Mouse (Mus musculus): ENCODE measurements around the gene Fam222b. TPM values are rescaled to one million over a fixed set of nuclear protein-coding genes. Genes with fewer than 3 reads are reported as not detected.

Fam222b gene
- 2.3 and 2.6 TPM in 2 replicates for polyA plus RNA-seq (2012; rRNA removed)

GRCm38 (mm10) chr11:78094504-78095143 is at the start of gene Fam222b:
Gene Fam222b (plus strand): TSS chr11:78094660.

GRCm38 (mm10) chr11:78079961-78080921 is 14.2 kb upstream of the Fam222b start, which contains the start of gene Eral1:
Gene Eral1 (minus strand): TSS chr11:78080383.

GRCm38 (mm10) chr11:78164924-78165760 is 70.7 kb downstream of the Fam222b start, which contains the start of gene Traf4:
Gene Traf4 (minus strand): TSS chr11:78165589.

GRCm38 (mm10) chr11:78176402-78176862 is 82.0 kb downstream of the Fam222b start, which contains the start of the genes Nek8 and Tlcd1:
Gene Nek8 (minus strand): TSS chr11:78176675.
Gene Tlcd1 (plus strand): TSS chr11:78176711.

GRCm38 (mm10) chr11:78182961-78183844 is 88.7 kb downstream of the Fam222b start, which contains the start of gene Rpl23a:
Gene Rpl23a (minus strand): TSS chr11:78183584.

GRCm38 (mm10) chr11:78188331-78189233 is 94.1 kb downstream of the Fam222b start, which contains the start of gene Rab34:
Gene Rab34 (plus strand): TSS chr11:78188430.

GRCm38 (mm10) chr11:78193113-78193512 is 98.7 kb downstream of the Fam222b start, which contains the start of gene Proca1:
Gene Proca1 (plus strand): TSS chr11:78193392.

Other genes starting within 250 kb of the Fam222b start
- 12.8 and 16.4 TPM in 2 replicates for gene Pipox, start 200.6 kb upstream of the Fam222b start, polyA plus RNA-seq (2012; rRNA removed)
- 0.05 TPM in 1 of 2 replicates, not detected in the other for gene Sez6, start 163.9 kb upstream of the Fam222b start, polyA plus RNA-seq (2012; rRNA removed)
- gene Phf12, start 111.9 kb upstream of the Fam222b start, polyA plus RNA-seq (2012; rRNA removed) = 16.6 and 20.0 TPM in 2 replicates
- gene Dhrs13, start 62.4 kb upstream of the Fam222b start, polyA plus RNA-seq (2012; rRNA removed) = 8.1 and 9.3 TPM in 2 replicates
- 15.5 and 16.9 TPM in 2 replicates for gene Flot2, start 56.7 kb upstream of the Fam222b start, polyA plus RNA-seq (2012; rRNA removed)
- gene Eral1, start 14.3 kb upstream of the Fam222b start, polyA plus RNA-seq (2012; rRNA removed) = 8.0 and 10.2 TPM in 2 replicates
- 29.3 and 33.9 TPM in 2 replicates for gene Traf4, start 70.9 kb downstream of the Fam222b start, polyA plus RNA-seq (2012; rRNA removed)
- gene Nek8, start 82.0 kb downstream of the Fam222b start, polyA plus RNA-seq (2012; rRNA removed) = 9.5 and 11.0 TPM in 2 replicates
- gene Tlcd1, start 82.1 kb downstream of the Fam222b start, polyA plus RNA-seq (2012; rRNA removed) = 65.0 and 65.7 TPM in 2 replicates
- 1,425 and 1,557 TPM in 2 replicates for gene Rpl23a, start 88.9 kb downstream of the Fam222b start, polyA plus RNA-seq (2012; rRNA removed)
- gene Rab34, start 93.8 kb downstream of the Fam222b start, polyA plus RNA-seq (2012; rRNA removed) = 6.6 and 6.7 TPM in 2 replicates
- gene Proca1, start 98.7 kb downstream of the Fam222b start, polyA plus RNA-seq (2012; rRNA removed) = 0.07 and 0.25 TPM in 2 replicates
- 31.8 and 35.8 TPM in 2 replicates for gene Sdf2, start 151.1 kb downstream of the Fam222b start, polyA plus RNA-seq (2012; rRNA removed)
- 6.9 and 8.8 TPM in 2 replicates for gene Supt6, start 151.3 kb downstream of the Fam222b start, polyA plus RNA-seq (2012; rRNA removed)
- gene 2610507B11Rik, start 167.1 kb downstream of the Fam222b start, polyA plus RNA-seq (2012; rRNA removed) = 20.0 and 24.6 TPM in 2 replicates
- 0.18 and 0.21 TPM in 2 replicates for gene BC030499, start 196.2 kb downstream of the Fam222b start, polyA plus RNA-seq (2012; rRNA removed)
- 36.6 and 42.5 TPM in 2 replicates for gene Spag5, start 206.9 kb downstream of the Fam222b start, polyA plus RNA-seq (2012; rRNA removed)
- gene Aldoc, start 228.3 kb downstream of the Fam222b start, polyA plus RNA-seq (2012; rRNA removed) = 4.2 TPM in 2 replicates
- gene Pigs, start 233.8 kb downstream of the Fam222b start, polyA plus RNA-seq (2012; rRNA removed) = 16.9 and 19.0 TPM in 2 replicates
- gene Unc119, start 248.8 kb downstream of the Fam222b start, polyA plus RNA-seq (2012; rRNA removed) = 30.0 and 34.5 TPM in 2 replicates